ENCODE assay signal across 9 mouse cellular contexts in genomic region chr9:34752801-34753170, GRCm38 (mm10).
A peak's percentile ranks its signal among the peaks of the same experiment; 100 is the strongest.
DNase-seq lines count a peak whose midpoint lies in the region; ATAC-seq and TF ChIP-seq lines count a peak whose summit lies in the region.
"Had no signal": no experiment of that assay in that cellular context is flagged by ENCODE, and none has a peak within 500 bp of the region (broad histone marks: within the 10 kb centered on the region; RNA-seq: fewer than 3 reads in every experiment).

No protein-coding gene starts in this region.

- no peak for TF ChIP-seq EP300 in heart, postnatal 0 days (IDR thresholded peaks at IDR 0.05; ENCODE audit: low read depth)

- H3K9me3 ChIP-seq in hindbrain, embryonic 10.5 days: no peaks in the 10 kb centered on the region
- no peaks in the 10 kb centered on the region for H3K9me3 ChIP-seq in hindbrain, embryonic 16.5 days (ENCODE audit: control insufficient read depth, low read length)
- H3K9me3 ChIP-seq in heart, postnatal 0 days (replicated peaks; ENCODE audit: control insufficient read depth, low read length): no peaks in the 10 kb centered on the region
- H3K9me3 ChIP-seq: embryonic facial prominence, embryonic 13.5 days had no signal

- no peak overlapping the region for H3K4me2 ChIP-seq in hindbrain, embryonic 16.5 days (ENCODE audit: low read length)
- no peak overlapping the region for H3K4me2 ChIP-seq in heart, postnatal 0 days (ENCODE audit: low read depth, low read length)
- H3K4me2 ChIP-seq: embryonic facial prominence, embryonic 13.5 days had no signal

- H3K4me1 ChIP-seq in hindbrain, embryonic 10.5 days (replicated peaks): peaks cover 17% of the 10 kb centered on the region
- H3K4me1 ChIP-seq in hindbrain, embryonic 16.5 days (ENCODE audit: control insufficient read depth, insufficient read depth, low read depth, low read length): no peaks in the 10 kb centered on the region; the same call in 1 of the 2 replicates
- peaks cover 15% of the 10 kb centered on the region for H3K4me1 ChIP-seq in heart, postnatal 0 days (ENCODE audit: control insufficient read depth, insufficient read depth)
- H3K4me1 ChIP-seq: embryonic facial prominence, embryonic 13.5 days had no signal

- peak; percentile 72 for DNase-seq in hindbrain, embryonic 10.5 days (ENCODE audit: low spot score)
- DNase-seq in Muller cell, postnatal 12 days (ENCODE audit: inconsistent ontology term): peak; percentile 70
- peak; percentile 50 for DNase-seq in cerebellum, adult 9-11 months
- DNase-seq in heart, postnatal 0 days (ENCODE audit: low spot score): peak; percentile 63
- peak; percentile 61 to 64 for DNase-seq in left cerebral cortex, postnatal 10 days (ENCODE audit: extremely low spot score in 1 of 2, low spot score in 2 of 2)
- peak; percentile 4 for DNase-seq in ovary, adult 18-20 months (ENCODE audit: low spot score)
- peak; percentile 61 for DNase-seq in urinary bladder, postnatal 14 days (ENCODE audit: low spot score)

- intact Hi-C loops in left cerebral cortex, postnatal 10 days (cut with DNase I): loop anchor here (2.0 kb wide), 1 partner anchor 254 kb away; no protein-coding TSS in a partner anchor

- H3K27ac ChIP-seq in hindbrain, embryonic 10.5 days: no peak overlapping the region
- no peak overlapping the region for H3K27ac ChIP-seq in hindbrain, embryonic 16.5 days (ENCODE audit: low read depth, low read length)
- H3K27ac ChIP-seq in heart, postnatal 0 days (ENCODE audit: low read depth): no peak overlapping the region
- H3K27ac ChIP-seq: embryonic facial prominence, embryonic 13.5 days had no signal

- whole genome bisulfite sequencing in hindbrain, embryonic 10.5 days: 27% methylated on average over 4 of the region's 4 CpGs
- 30% methylated on average over 4 of the region's 4 CpGs for WGBS in hindbrain, embryonic 16.5 days
- WGBS in heart, postnatal 0 days: 16% methylated on average over 4 of the region's 4 CpGs

- no peak overlapping the region for H3K4me3 ChIP-seq in hindbrain, embryonic 10.5 days
- H3K4me3 ChIP-seq in hindbrain, embryonic 16.5 days (ENCODE audit: low read length): no peak overlapping the region
- H3K4me3 ChIP-seq in heart, postnatal 0 days (ENCODE audit: low read depth, low read length): no peak overlapping the region
- H3K4me3 ChIP-seq: embryonic facial prominence, embryonic 13.5 days had no signal

- no peak for ATAC-seq in hindbrain, embryonic 16.5 days
- peak; percentile 37; the same call in 1 of the 2 replicates for ATAC-seq in heart, postnatal 0 days (ENCODE audit: insufficient read depth, low read depth)

- TF ChIP-seq CTCF in heart, postnatal 0 days (IDR thresholded peaks at IDR 0.05; ENCODE audit: low read depth): peak; percentile 92

- no peaks in the 10 kb centered on the region for H3K27me3 ChIP-seq in hindbrain, embryonic 10.5 days (ENCODE audit: insufficient read depth, poor library complexity, severe bottlenecking)
- no peaks in the 10 kb centered on the region; the same call in 1 of the 2 replicates for H3K27me3 ChIP-seq in hindbrain, embryonic 16.5 days (replicated peaks; ENCODE audit: control insufficient read depth, insufficient read depth, low read length)
- no peaks in the 10 kb centered on the region for H3K27me3 ChIP-seq in heart, postnatal 0 days (ENCODE audit: control insufficient read depth, insufficient read depth, low read length)
- H3K27me3 ChIP-seq: embryonic facial prominence, embryonic 13.5 days had no signal

- no peaks in the 10 kb centered on the region for H3K36me3 ChIP-seq in hindbrain, embryonic 10.5 days
- no peaks in the 10 kb centered on the region for H3K36me3 ChIP-seq in hindbrain, embryonic 16.5 days (ENCODE audit: control insufficient read depth, insufficient read depth, low read length)
- H3K36me3 ChIP-seq in heart, postnatal 0 days (replicated peaks; ENCODE audit: control insufficient read depth, insufficient read depth, low read length): no peaks in the 10 kb centered on the region
- H3K36me3 ChIP-seq: embryonic facial prominence, embryonic 13.5 days had no signal

- no peak overlapping the region for H3K9ac ChIP-seq in hindbrain, embryonic 16.5 days (ENCODE audit: low read depth, low read length)
- no peak overlapping the region for H3K9ac ChIP-seq in heart, postnatal 0 days (replicated peaks; ENCODE audit: low read depth, low read length)
- H3K9ac ChIP-seq: embryonic facial prominence, embryonic 13.5 days had no signal

Comparison
In these comparisons a context has a peak if more than half of its experiments do, and no peak if none do; other contexts are left out.
1. DNase-seq: peak in every context shown above with its lines; median percentile 72 in hindbrain, embryonic 10.5 days; 70 in Muller cell, postnatal 12 days; 63 in heart, postnatal 0 days; 62 in left cerebral cortex, postnatal 10 days; 61 in urinary bladder, postnatal 14 days; 50 in cerebellum, adult 9-11 months; 4 in ovary, adult 18-20 months.